Mouse (Mus musculus): ENCODE measurements around the gene Arntl2. TPM values are rescaled to one million over a fixed set of nuclear protein-coding genes. Genes with fewer than 3 reads are reported as not detected.

Gene Arntl2
- total and polyA plus RNA-seq, 3 experiments: not detected

DNA sequence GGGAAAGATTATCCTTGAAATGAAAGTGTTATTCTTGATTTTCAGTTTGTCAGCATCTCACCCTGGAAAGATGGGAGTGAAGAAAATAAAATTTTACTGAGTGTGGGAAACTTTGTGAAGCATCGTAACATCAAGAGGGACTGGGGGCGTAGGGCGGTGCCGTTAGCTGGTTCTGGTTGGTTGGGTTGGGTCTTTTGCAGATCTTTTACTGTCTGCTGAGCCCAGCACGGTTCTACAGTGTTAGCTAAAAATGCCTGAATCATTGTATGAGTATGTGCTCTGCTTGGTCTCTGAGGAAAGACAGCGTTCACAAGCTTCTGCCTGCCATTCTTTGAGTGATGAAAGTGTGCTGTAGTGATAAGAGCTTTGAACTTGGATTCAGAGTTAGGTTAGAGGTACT lies 78.6 kb downstream of the Arntl2 start:
- no peaks in the 10 kb centered on the region for H3K36me3 ChIP-seq (replicated peaks in 1 of 2; ENCODE audit: control insufficient read depth in 1 of 2, insufficient read depth in 1 of 2, low read length in 1 of 2)
- no peak overlapping the region for H3K4me3 ChIP-seq (replicated peaks in 1 of 3; ENCODE audit: low read depth in 2 of 3, low read length in 2 of 3, poor library complexity in 1 of 3)
- H3K27ac ChIP-seq (ENCODE audit: insufficient read depth, low read depth): no peak overlapping the region
- H3K79me2 ChIP-seq (replicated peaks; ENCODE audit: control insufficient read depth, extremely low read depth, insufficient read depth, poor library complexity, severe bottlenecking): no peaks in the 10 kb centered on the region
- no peaks in the 10 kb centered on the region for H3K27me3 ChIP-seq (replicated peaks)
- no peak overlapping the region for H3K9ac ChIP-seq (ENCODE audit: insufficient read depth, low read depth)
- no peaks in the 10 kb centered on the region for H3K4me1 ChIP-seq (ENCODE audit: control insufficient read depth in 1 of 2, insufficient read depth in 2 of 2)
- peaks cover 10% of the 10 kb centered on the region for H3K9me3 ChIP-seq (replicated peaks; ENCODE audit: low read length)
- in situ Hi-C loops (cut with MboI; ENCODE audit: low pct_ligation_motif_present, low pct_unique_long_range_greater_than_20kb, low sequenced_read_pairs) (no loop called here), dilution Hi-C loops (cut with MboI; ENCODE audit: extremely low pct_ligation_motif_present, extremely low pct_unique_long_range_greater_than_20kb, low sequenced_read_pairs) (no loop called here)
- DNase-seq (ENCODE audit: extremely low read depth): no peak
- no peak for TF ChIP-seq E2F4 (IDR thresholded peaks at IDR 0.05; ENCODE audit: insufficient replicate concordance, low read depth, low read length)
- H3K4me2 ChIP-seq (ENCODE audit: insufficient read depth, low read depth, poor library complexity, severe bottlenecking): no peak overlapping the region

DNA sequence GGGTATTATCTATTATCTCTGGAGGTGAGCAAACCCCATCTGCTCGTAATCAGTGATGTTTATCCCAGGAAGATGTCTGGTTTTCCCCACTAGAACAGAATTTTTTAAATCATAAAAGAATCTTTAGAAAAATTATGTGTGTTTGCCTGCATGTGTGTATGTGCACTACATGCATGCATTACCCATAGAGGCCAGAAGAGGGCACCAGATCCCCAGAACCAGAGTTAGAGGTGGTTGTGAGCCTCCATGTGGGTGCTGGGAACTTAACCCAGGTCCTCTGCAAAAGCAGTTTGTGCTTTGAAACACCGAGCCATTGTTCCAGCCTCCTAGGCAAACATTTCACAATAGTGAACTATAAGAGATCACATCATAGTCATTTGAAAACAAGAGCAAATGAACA lies 81.0 kb downstream of the Arntl2 start:
- Histone ChIP-seq H3K79me2 (replicated peaks; ENCODE audit: control insufficient read depth, extremely low read depth, insufficient read depth, poor library complexity, severe bottlenecking) (no peaks in the 10 kb centered on the region), H3K4me1 (ENCODE audit: control insufficient read depth in 1 of 2, insufficient read depth in 2 of 2) (no peaks in the 10 kb centered on the region), H3K4me2 (ENCODE audit: insufficient read depth, low read depth, poor library complexity, severe bottlenecking) (no peak overlapping the region), H3K9me3 (replicated peaks; ENCODE audit: low read length) (peaks cover 10% of the 10 kb centered on the region), H3K36me3 (replicated peaks in 1 of 2; ENCODE audit: control insufficient read depth in 1 of 2, insufficient read depth in 1 of 2, low read length in 1 of 2) (no peaks in the 10 kb centered on the region), H3K27ac (ENCODE audit: insufficient read depth, low read depth) (no peak overlapping the region), H3K27me3 (replicated peaks) (no peaks in the 10 kb centered on the region), H3K4me3 (replicated peaks in 1 of 3; ENCODE audit: low read depth in 2 of 3, low read length in 2 of 3, poor library complexity in 1 of 3) (no peak overlapping the region), H3K9ac (ENCODE audit: insufficient read depth, low read depth) (no peak overlapping the region)
- TF ChIP-seq CHD2 (IDR thresholded peaks at IDR 0.05; ENCODE audit: low read length): no peak
- TF ChIP-seq RAD21 (IDR thresholded peaks at IDR 0.05; ENCODE audit: low read depth, low read length): no peak
- TF ChIP-seq MEF2A (IDR thresholded peaks at IDR 0.05; ENCODE audit: borderline replicate concordance, low read depth, low read length): no peak
- no peak for TF ChIP-seq TBP (conservative IDR thresholded peaks at IDR 0.05; ENCODE audit: low read depth, low read length)
- TF ChIP-seq NRF1 (IDR thresholded peaks at IDR 0.05; ENCODE audit: low read depth, low read length): no peak
- TF ChIP-seq JUND (conservative IDR thresholded peaks at IDR 0.05; ENCODE audit: low read depth, low read length): no peak
- TF ChIP-seq MAFK (IDR thresholded peaks at IDR 0.05; ENCODE audit: insufficient replicate concordance, low read length): no peak
- TF ChIP-seq KAT2A (IDR thresholded peaks at IDR 0.05; ENCODE audit: insufficient replicate concordance, low read length): no peak
- no peak for TF ChIP-seq MXI1 (IDR thresholded peaks at IDR 0.05; ENCODE audit: low read depth, low read length)
- TF ChIP-seq ZKSCAN1 (IDR thresholded peaks at IDR 0.05; ENCODE audit: borderline replicate concordance, low read depth, low read length): no peak
- DNase-seq (ENCODE audit: extremely low read depth): no peak
- in situ Hi-C loops (cut with MboI; ENCODE audit: low pct_ligation_motif_present, low pct_unique_long_range_greater_than_20kb, low sequenced_read_pairs) (no loop called here), dilution Hi-C loops (cut with MboI; ENCODE audit: extremely low pct_ligation_motif_present, extremely low pct_unique_long_range_greater_than_20kb, low sequenced_read_pairs) (no loop called here)

DNA sequence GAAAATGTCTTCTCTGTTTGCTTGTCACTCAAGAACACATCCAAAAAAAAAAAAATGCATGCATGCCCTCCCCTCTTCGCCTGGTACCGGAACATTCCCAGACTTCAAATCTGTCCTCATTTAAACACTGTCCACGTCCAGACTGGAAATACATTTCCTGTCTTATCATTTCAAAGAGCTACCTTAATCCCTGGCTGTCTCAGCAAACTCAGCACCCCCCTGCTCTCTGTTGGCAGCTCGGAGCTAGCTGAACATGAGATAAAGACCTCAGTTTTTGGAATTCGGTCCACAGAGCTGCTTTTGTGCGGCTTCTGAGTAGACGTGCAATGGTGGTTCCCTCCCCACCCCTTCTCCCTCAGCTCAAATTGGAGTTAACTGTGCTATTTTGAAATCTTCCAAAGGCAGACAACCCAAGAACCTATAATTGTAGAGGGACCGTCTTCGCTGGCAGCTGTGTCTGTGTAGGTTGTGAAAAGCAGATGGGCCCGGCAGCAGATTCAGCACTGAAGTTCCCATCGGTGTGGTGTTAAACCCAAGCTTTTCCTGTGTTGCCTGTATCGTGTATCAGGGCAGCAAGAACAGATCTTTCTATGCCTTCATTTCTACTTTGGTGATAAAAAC lies 81.7 kb downstream of the Arntl2 start:
- no peak for DNase-seq (ENCODE audit: extremely low read depth)
- dilution Hi-C loops (cut with MboI; ENCODE audit: extremely low pct_ligation_motif_present, extremely low pct_unique_long_range_greater_than_20kb, low sequenced_read_pairs): no loop called here
- no peaks in the 10 kb centered on the region for H3K36me3 ChIP-seq (replicated peaks in 1 of 2; ENCODE audit: control insufficient read depth in 1 of 2, insufficient read depth in 1 of 2, low read length in 1 of 2)
- H3K9me3 ChIP-seq (replicated peaks; ENCODE audit: low read length): peaks cover 10% of the 10 kb centered on the region
- H3K27me3 ChIP-seq (replicated peaks): no peaks in the 10 kb centered on the region
- H3K4me3 ChIP-seq (replicated peaks in 1 of 3; ENCODE audit: low read depth in 2 of 3, low read length in 2 of 3, poor library complexity in 1 of 3): no peak overlapping the region
- H3K4me2 ChIP-seq (ENCODE audit: insufficient read depth, low read depth, poor library complexity, severe bottlenecking): no peak overlapping the region
- TF ChIP-seq MXI1 (IDR thresholded peaks at IDR 0.05; ENCODE audit: low read depth, low read length) (no peak), MYC (IDR thresholded peaks at IDR 0.05; ENCODE audit: low read depth, low read length) (no peak), MAX (IDR thresholded peaks at IDR 0.05; ENCODE audit: low read length) (no peak), ZNF384 (IDR thresholded peaks at IDR 0.05; ENCODE audit: low read depth, low read length) (no peak), SMC3 (IDR thresholded peaks at IDR 0.05; ENCODE audit: low read depth, low read length) (no peak), HCFC1 (IDR thresholded peaks at IDR 0.05; ENCODE audit: low read depth, low read length) (no peak), ETS1 (conservative IDR thresholded peaks at IDR 0.05; ENCODE audit: low read depth, low read length) (no peak), E2F4 (IDR thresholded peaks at IDR 0.05; ENCODE audit: insufficient replicate concordance, low read depth, low read length) (no peak), PAX5 (IDR thresholded peaks at IDR 0.05; ENCODE audit: low read length) (no peak), CHD2 (IDR thresholded peaks at IDR 0.05; ENCODE audit: low read length) (no peak), JUND (conservative IDR thresholded peaks at IDR 0.05; ENCODE audit: low read depth, low read length) (no peak), RCOR1 (conservative IDR thresholded peaks at IDR 0.05; ENCODE audit: low read depth, low read length) (no peak), CHD1 (IDR thresholded peaks at IDR 0.05; ENCODE audit: low read depth, low read length) (no peak), POLR2A (IDR thresholded peaks at IDR 0.05; ENCODE audit: low read depth, low read length) (no peak), EP300 (IDR thresholded peaks at IDR 0.05; ENCODE audit: low read length) (no peak), UBTF (IDR thresholded peaks at IDR 0.05; ENCODE audit: low read depth, low read length) (no peak)
- no peaks in the 10 kb centered on the region for H3K4me1 ChIP-seq (ENCODE audit: control insufficient read depth in 1 of 2, insufficient read depth in 2 of 2)
- no peaks in the 10 kb centered on the region for H3K79me2 ChIP-seq (replicated peaks; ENCODE audit: control insufficient read depth, extremely low read depth, insufficient read depth, poor library complexity, severe bottlenecking)
- in situ Hi-C loops (cut with MboI; ENCODE audit: low pct_ligation_motif_present, low pct_unique_long_range_greater_than_20kb, low sequenced_read_pairs): no loop called here
- no peak overlapping the region for H3K27ac ChIP-seq (ENCODE audit: insufficient read depth, low read depth)
- no peak overlapping the region for H3K9ac ChIP-seq (ENCODE audit: insufficient read depth, low read depth)

Data from CH12.LX (cell line).